Mouse (Mus musculus): Measurements from ENCODE around the gene Tmem59l. TPM values are rescaled to one million over a fixed set of nuclear protein-coding genes. Genes with fewer than 3 reads are reported as not detected.

Gene Tmem59l
- polyA plus RNA-seq, 1 experiment from 2014 or later = 11.1 TPM

GRCm38 (mm10) chr8:70460199-70460598 lies 27.0 kb downstream of the Tmem59l start:
- Histone ChIP-seq H3K4me3 (no peak overlapping the region), H3K27ac (no peak overlapping the region), H3K36me3 (peaks cover 7% of the 10 kb centered on the region; the same call in 1 of the 2 replicates), H3K9me3 (no peaks in the 10 kb centered on the region), H3K27me3 (ENCODE audit: insufficient read depth, poor library complexity, severe bottlenecking) (no peaks in the 10 kb centered on the region), H3K4me1 (replicated peaks) (peaks cover 15% of the 10 kb centered on the region; the same call in 1 of the 2 replicates)
- 92% methylated on average over 5 of the region's 5 CpGs for WGBS
- no peak for DNase-seq (ENCODE audit: low spot score)

GRCm38 (mm10) chr8:70459636-70460035 lies 27.5 kb downstream of the Tmem59l start:
- Histone ChIP-seq H3K27me3 (ENCODE audit: insufficient read depth, poor library complexity, severe bottlenecking) (no peaks in the 10 kb centered on the region), H3K4me1 (replicated peaks) (peaks cover 15% of the 10 kb centered on the region; the same call in 1 of the 2 replicates), H3K9me3 (no peaks in the 10 kb centered on the region), H3K27ac (no peak overlapping the region), H3K4me3 (no peak overlapping the region), H3K36me3 (peaks cover 7% of the 10 kb centered on the region; the same call in 1 of the 2 replicates)
- no peak for DNase-seq (ENCODE audit: low spot score)
- 97% methylated on average over 2 of the region's 2 CpGs for WGBS

- Histone ChIP-seq H3K9me3 (no peaks in the 10 kb centered on the region), H3K27me3 (ENCODE audit: insufficient read depth, poor library complexity, severe bottlenecking) (peaks cover 8% of the 10 kb centered on the region; the same call in 1 of the 2 replicates), H3K36me3 (peaks cover 7% of the 10 kb centered on the region; the same call in 1 of the 2 replicates), H3K4me1 (replicated peaks) (peaks cover 12% of the 10 kb centered on the region; the same call in 1 of the 2 replicates), H3K27ac (no peak overlapping the region), H3K4me3 (no peak overlapping the region)
- DNase-seq (ENCODE audit: low spot score) = no peak
- WGBS = 84% methylated on average over 3 of the region's 3 CpGs
Measured at GRCm38 (mm10) chr8:70458462-70458861, 28.7 kb downstream of the Tmem59l start.

- Histone ChIP-seq H3K27me3 (ENCODE audit: insufficient read depth, poor library complexity, severe bottlenecking) (peaks cover 13% of the 10 kb centered on the region), H3K4me3 (no peak overlapping the region), H3K36me3 (peaks cover 8% of the 10 kb centered on the region), H3K27ac (no peak overlapping the region), H3K4me1 (replicated peaks) (peaks cover 12% of the 10 kb centered on the region; the same call in 1 of the 2 replicates), H3K9me3 (no peaks in the 10 kb centered on the region)
- 89% methylated on average over 6 of the region's 6 CpGs for WGBS
- DNase-seq (ENCODE audit: low spot score) = no peak
Measured at GRCm38 (mm10) chr8:70457882-70458281, 29.3 kb downstream of the Tmem59l start.

GRCm38 (mm10) chr8:70456996-70457395 lies 30.2 kb downstream of the Tmem59l start:
- WGBS = 87% methylated on average over 1 of the region's 1 CpGs
- H3K27ac ChIP-seq = no peak overlapping the region

GRCm38 (mm10) chr8:70453852-70454251 lies 33.3 kb downstream of the Tmem59l start:
- Histone ChIP-seq H3K36me3 (peaks cover 36% of the 10 kb centered on the region), H3K27ac (0 out of 2 replicates have a peak overlapping the region, but pooled peaks have one; percentile 16), H3K4me1 (replicated peaks) (peaks cover 15% of the 10 kb centered on the region), H3K27me3 (ENCODE audit: insufficient read depth, poor library complexity, severe bottlenecking) (peaks cover 34% of the 10 kb centered on the region), H3K4me3 (no peak overlapping the region), H3K9me3 (no peaks in the 10 kb centered on the region)
- no peak for DNase-seq (ENCODE audit: low spot score)
- WGBS = 90% methylated on average over 5 of the region's 5 CpGs

More at GRCm38 (mm10) chr8:70456996-70457395, 30.2 kb downstream of the Tmem59l start:
- Histone ChIP-seq H3K27me3 (ENCODE audit: insufficient read depth, poor library complexity, severe bottlenecking) (peaks cover 22% of the 10 kb centered on the region), H3K9me3 (no peaks in the 10 kb centered on the region), H3K4me3 (no peak overlapping the region), H3K36me3 (peaks cover 17% of the 10 kb centered on the region), H3K4me1 (replicated peaks) (peaks cover 9% of the 10 kb centered on the region; the same call in 1 of the 2 replicates)
- DNase-seq (ENCODE audit: low spot score) = no peak

- DNase-seq (ENCODE audit: low spot score) = no peak
- H3K4me3 ChIP-seq = no peak overlapping the region
- H3K27ac ChIP-seq = no peak overlapping the region
- H3K27me3 ChIP-seq (ENCODE audit: insufficient read depth, poor library complexity, severe bottlenecking) = peaks cover 41% of the 10 kb centered on the region
- H3K4me1 ChIP-seq (replicated peaks) = peaks cover 17% of the 10 kb centered on the region
- H3K36me3 ChIP-seq = peaks cover 36% of the 10 kb centered on the region
- 60% methylated on average over 52 of the region's 52 CpGs for WGBS
- H3K9me3 ChIP-seq = no peaks in the 10 kb centered on the region
Measured at GRCm38 (mm10) chr8:70452196-70452966, 34.8 kb downstream of the Tmem59l start.

- 77% methylated on average over 19 of the region's 19 CpGs for WGBS
Measured at GRCm38 (mm10) chr8:70447639-70448420, 39.3 kb downstream of the Tmem59l start.

GRCm38 (mm10) chr8:70445988-70446387 lies 41.2 kb downstream of the Tmem59l start:
- Histone ChIP-seq H3K4me3 (no peak overlapping the region), H3K27ac (no peak overlapping the region), H3K9me3 (no peaks in the 10 kb centered on the region), H3K27me3 (ENCODE audit: insufficient read depth, poor library complexity, severe bottlenecking) (peaks cover 10% of the 10 kb centered on the region; the same call in 1 of the 2 replicates), H3K36me3 (peaks cover 17% of the 10 kb centered on the region; the same call in 1 of the 2 replicates), H3K4me1 (replicated peaks) (peaks cover 12% of the 10 kb centered on the region)
- 67% methylated on average over 1 of the region's 1 CpGs for WGBS
- no peak for DNase-seq (ENCODE audit: low spot score)

More at GRCm38 (mm10) chr8:70447639-70448420, 39.3 kb downstream of the Tmem59l start:
- Histone ChIP-seq H3K4me3 (no peak overlapping the region), H3K4me1 (replicated peaks) (peaks cover 12% of the 10 kb centered on the region), H3K9me3 (no peaks in the 10 kb centered on the region), H3K36me3 (peaks cover 36% of the 10 kb centered on the region), H3K27me3 (ENCODE audit: insufficient read depth, poor library complexity, severe bottlenecking) (peaks cover 27% of the 10 kb centered on the region), H3K27ac (no peak overlapping the region)
- DNase-seq (ENCODE audit: low spot score) = no peak

GRCm38 (mm10) chr8:70443326-70443725 lies 43.8 kb downstream of the Tmem59l start:
- WGBS = 82% methylated on average over 4 of the region's 4 CpGs
- peaks cover 23% of the 10 kb centered on the region for H3K4me1 ChIP-seq (replicated peaks)
- H3K36me3 ChIP-seq = no peaks in the 10 kb centered on the region
- H3K27me3 ChIP-seq (ENCODE audit: insufficient read depth, poor library complexity, severe bottlenecking) = peaks cover 7% of the 10 kb centered on the region; the same call in 1 of the 2 replicates
- no peaks in the 10 kb centered on the region for H3K9me3 ChIP-seq
- H3K27ac ChIP-seq = no peak overlapping the region
- DNase-seq (ENCODE audit: low spot score) = no peak
- no peak overlapping the region for H3K4me3 ChIP-seq

GRCm38 (mm10) chr8:70441565-70441964 lies 45.6 kb downstream of the Tmem59l start:
- no peak overlapping the region for H3K27ac ChIP-seq
- H3K36me3 ChIP-seq = no peaks in the 10 kb centered on the region
- no peaks in the 10 kb centered on the region for H3K9me3 ChIP-seq
- H3K4me1 ChIP-seq (replicated peaks) = peaks cover 26% of the 10 kb centered on the region
- no peaks in the 10 kb centered on the region for H3K27me3 ChIP-seq (ENCODE audit: insufficient read depth, poor library complexity, severe bottlenecking)
- no peak overlapping the region for H3K4me3 ChIP-seq
- 76% methylated on average over 3 of the region's 3 CpGs for WGBS
- no peak for DNase-seq (ENCODE audit: low spot score)

- Histone ChIP-seq H3K36me3 (no peaks in the 10 kb centered on the region), H3K27me3 (ENCODE audit: insufficient read depth, poor library complexity, severe bottlenecking) (no peaks in the 10 kb centered on the region), H3K4me3 (peak overlapping the region; percentile 80), H3K4me1 (replicated peaks) (peaks cover 26% of the 10 kb centered on the region), H3K27ac (peak overlapping the region; percentile 96), H3K9me3 (no peaks in the 10 kb centered on the region)
- WGBS = 49% methylated on average over 3 of the region's 3 CpGs
- DNase-seq (ENCODE audit: low spot score) = no peak
Measured at GRCm38 (mm10) chr8:70440246-70440645, 46.9 kb downstream of the Tmem59l start.

- peaks cover 26% of the 10 kb centered on the region for H3K4me1 ChIP-seq (replicated peaks)
- H3K4me3 ChIP-seq = peak overlapping the region; percentile 80
- no peak for DNase-seq (ENCODE audit: low spot score)
- H3K27me3 ChIP-seq (ENCODE audit: insufficient read depth, poor library complexity, severe bottlenecking) = no peaks in the 10 kb centered on the region
- H3K9me3 ChIP-seq = no peaks in the 10 kb centered on the region
- 10% methylated on average over 7 of the region's 7 CpGs for WGBS
- H3K27ac ChIP-seq = peak overlapping the region; percentile 96
- no peaks in the 10 kb centered on the region for H3K36me3 ChIP-seq
Measured at GRCm38 (mm10) chr8:70439848-70440179, 47.3 kb downstream of the Tmem59l start.
